Mouse (Mus musculus): ENCODE measurements around the gene Prkcb. TPM values are rescaled to one million over a fixed set of nuclear protein-coding genes. Genes with fewer than 3 reads are reported as not detected.
"Not testable (repeated sequence)": the region's sequence is repeated elsewhere in the genome, so short reads cannot be mapped to it uniquely, and the experiment has no call there.

Gene Prkcb
- total RNA-seq (2021), result 100 to 1,000 TPM; 805 to 833 TPM

DNA sequence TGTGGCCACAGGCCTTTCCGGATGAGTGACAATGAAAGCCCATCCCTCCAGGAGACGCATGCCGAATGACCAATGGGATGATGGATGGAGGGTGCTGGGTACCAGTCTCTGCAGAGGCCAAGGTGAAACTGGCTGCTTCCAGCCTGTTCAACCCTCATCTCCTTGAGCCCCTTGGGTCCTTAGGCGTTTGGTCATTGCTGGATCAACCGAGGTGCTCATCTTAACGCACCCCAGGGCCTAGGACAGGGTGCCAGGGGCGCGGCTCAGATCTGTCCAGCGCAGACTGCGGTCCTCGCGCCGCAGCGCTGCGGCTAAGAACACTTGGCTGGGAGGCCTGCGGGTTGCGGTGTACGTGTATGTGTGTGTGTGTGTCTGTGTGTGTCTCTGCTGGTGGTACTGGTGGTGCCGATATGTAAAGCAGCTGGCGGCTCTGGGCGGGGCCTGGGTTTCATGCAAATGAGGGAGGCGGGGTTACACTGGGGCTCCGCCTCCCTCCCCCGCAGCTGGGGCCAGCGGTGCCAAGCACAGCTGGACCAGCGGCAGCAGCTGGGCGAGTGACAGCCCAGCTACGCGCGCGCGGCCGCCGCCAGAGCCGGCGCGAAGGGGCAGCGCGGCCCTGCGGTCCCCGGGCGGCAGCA, at the start of gene Prkcb:
TSS of gene Prkcb (plus strand) at position 147 of the 638 bp plus-strand sequence.
- DNase-seq, result peak; percentile 80

DNA sequence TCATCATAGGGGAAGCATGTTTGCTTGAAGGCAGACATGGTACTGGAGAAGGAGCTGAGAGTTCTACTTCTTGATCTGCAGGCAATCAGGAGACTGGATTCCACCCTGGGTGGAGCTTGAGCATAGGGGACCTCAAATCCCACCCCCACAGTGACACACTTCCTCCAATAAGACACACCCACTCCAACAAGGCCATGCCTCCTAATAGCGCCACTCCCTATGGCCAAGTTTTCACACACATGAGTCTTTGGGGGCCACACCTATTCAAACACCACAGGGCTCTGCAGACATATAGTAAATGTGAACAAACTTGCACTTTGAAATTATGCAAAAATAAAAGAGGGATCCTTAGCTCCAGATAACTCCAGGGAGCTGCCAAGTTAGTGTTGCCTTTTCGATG, 49.6 kb upstream of the Prkcb start:
- DNase-seq, result no peak

DNA sequence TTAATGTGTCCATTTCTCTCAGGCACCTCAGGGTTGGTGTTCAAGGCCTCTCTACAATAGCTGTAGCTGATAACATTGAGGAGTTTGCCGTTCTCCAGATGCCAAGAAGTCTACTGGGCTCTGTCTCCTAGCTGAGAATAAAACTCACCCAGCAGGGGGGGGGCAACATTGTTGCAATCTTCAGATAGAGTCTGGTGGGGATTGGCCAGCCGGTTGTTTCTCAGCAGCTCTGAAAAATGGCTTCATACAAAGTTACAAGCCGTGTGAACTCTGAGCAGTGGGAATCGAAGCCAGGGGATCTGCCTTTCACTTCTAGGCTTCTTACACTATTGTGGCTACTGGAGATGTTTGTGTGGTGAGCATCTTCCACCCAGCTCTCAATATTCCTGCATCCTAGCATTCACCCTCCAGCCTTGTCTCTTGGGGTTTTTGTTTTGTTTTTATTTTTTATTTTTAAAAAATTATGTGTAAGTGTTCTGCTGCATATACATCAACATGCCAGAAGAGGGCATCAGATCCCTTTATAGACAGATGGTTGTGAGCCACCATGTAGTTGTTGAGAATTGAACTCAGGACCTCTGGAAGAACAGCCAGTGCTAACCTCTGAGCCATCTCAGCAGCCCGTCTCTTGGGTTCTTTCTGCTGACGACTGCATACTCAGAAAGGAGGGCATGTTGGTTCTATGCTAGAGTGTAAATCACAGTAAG, 48.0 kb upstream of the Prkcb start:
- DNase-seq, result no peak

- DNase-seq, result no peak
Measured at GRCm38 (mm10) chr7:122242260-122242659, 46.3 kb upstream of the Prkcb start.

GRCm38 (mm10) chr7:122242744-122243143, 45.8 kb upstream of the Prkcb start:
- DNase-seq, result not testable (repeated sequence)

DNA sequence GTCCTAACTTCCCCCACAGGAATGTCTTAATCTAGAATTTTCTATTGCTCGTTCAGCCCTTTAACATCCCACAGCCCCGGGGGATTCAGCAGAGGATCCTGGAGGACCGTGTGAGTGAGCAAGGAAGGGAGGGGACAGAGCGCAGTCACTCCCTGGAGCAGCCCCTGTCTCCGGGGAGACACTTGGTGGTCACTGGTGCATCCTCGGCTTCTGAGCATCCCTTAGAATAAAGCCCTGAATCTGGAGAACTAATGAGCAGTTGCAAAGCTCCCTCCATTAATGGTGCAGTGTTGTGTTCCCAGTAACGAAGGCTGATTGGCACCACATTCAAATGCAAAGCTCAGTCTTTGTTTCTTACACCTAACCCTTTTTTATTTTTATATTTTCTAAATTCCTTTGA, 44.4 kb upstream of the Prkcb start:
- no peak for DNase-seq

GRCm38 (mm10) chr7:122244584-122244983, 44.0 kb upstream of the Prkcb start:
- no peak for DNase-seq

- DNase-seq, result no peak
Measured at GRCm38 (mm10) chr7:122245976-122246375, 42.6 kb upstream of the Prkcb start.

DNA sequence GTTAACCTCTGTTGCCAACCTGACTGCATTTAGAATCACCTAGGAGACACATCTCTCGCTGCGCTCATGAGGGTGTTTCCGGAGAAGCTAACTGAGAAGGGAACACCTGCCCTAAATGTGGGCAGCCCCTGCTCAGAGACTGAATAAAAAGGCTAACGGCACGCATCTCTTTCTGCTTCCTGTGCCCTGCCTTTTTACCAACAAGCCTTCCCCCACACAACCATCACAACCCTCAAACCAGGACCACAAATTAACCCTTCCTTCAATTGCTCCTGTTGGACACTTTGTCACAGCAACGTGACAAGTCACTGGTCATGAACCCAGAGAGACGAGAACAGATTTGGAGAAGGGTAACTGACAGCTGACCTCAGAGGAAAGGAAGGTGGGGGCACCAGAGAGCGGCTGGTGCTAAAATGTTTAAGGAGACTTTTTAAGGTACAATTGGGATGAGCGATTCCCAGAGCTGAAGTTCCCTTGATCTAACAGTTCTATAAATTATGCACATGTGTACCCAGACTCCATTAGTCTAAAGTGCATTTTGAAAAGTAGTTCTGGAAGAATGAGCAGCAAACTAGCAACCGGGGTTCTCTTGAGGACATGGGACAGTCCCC, 41.2 kb upstream of the Prkcb start:
- no peak for DNase-seq

DNA sequence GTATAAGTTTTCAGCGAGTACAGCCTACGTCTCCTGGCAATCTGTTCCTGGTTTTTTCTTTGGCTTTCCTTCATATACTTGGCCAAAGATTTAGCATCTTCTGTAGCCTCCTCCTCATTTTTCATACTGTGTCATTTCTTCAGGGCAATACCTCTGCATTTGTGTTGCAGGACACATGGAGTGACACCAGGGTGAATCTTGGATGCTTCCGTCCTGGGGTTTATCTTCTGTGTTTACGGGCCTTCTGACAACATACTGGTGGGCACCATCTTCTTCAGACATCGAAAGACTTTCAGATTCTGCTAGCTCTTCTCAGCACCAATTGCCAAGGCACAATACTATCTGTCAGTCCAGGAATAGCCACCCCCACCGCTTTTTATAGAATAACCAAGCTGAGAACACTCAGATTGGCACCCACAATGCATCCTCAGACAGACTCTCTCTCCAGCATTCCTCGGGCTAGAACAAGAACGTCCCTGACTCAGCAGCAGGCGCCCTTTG, 39.2 kb upstream of the Prkcb start:
- DNase-seq, result peak in 1 of 2 experiments; percentile 18

DNA sequence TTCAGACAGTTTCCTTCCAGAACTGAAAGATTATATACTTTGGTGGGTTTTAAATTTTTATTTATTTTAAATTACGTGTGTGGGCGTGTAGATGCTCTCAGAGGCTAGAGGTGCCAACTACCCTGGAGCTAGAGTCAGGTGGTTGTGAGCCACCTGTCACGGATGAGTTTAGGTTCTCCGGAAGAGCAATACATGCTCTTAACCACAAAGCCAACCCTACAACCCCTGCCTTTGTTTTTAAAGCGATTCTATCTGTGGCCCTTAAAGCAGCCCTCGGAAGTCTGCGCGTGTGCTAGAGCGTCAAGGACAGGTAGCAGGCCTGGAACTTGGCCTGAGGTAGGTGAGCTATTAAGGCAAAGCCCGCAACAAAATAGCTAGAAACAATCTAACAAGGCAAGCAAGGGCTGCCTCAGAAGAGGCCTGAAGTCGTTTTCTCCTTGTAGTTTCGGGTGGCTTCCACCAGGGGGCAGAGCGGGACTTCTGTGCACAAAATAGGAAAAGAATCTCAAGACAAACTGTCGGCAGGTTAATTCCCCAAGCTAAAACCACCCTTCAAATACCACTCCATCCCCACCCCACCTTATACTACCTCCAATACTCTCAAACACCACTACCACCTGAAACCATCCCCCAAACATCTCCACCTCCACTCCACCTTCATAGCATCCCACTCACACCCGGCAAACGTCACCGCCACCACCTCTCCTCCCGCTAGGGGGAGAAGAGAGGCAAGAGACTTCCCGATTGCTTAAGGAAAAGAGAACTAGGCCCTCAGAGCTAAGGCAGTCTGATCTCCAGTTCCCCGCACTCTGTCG, 37.1 kb upstream of the Prkcb start:
- peak; percentile 77 to 81 for DNase-seq

DNA sequence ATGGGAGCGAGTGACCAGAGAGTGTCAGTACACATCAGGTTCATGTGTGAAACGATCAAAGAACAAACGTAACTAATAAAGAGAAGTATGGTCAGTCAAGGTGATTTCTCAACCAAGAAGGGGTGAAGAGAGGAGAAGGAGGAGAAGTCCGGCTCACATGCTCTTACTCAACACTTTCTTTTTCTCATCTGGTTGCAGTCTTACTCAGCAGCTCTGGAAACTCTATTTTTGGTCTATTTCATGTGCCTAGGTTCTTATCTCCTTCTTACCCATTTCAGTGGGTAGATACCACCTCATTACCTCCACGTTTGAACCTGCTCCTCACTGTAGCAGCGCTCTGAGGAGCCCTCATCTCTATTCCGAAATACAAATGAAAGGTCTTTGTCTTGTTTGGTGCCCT, 31.8 kb upstream of the Prkcb start:
- no peak for DNase-seq

DNA sequence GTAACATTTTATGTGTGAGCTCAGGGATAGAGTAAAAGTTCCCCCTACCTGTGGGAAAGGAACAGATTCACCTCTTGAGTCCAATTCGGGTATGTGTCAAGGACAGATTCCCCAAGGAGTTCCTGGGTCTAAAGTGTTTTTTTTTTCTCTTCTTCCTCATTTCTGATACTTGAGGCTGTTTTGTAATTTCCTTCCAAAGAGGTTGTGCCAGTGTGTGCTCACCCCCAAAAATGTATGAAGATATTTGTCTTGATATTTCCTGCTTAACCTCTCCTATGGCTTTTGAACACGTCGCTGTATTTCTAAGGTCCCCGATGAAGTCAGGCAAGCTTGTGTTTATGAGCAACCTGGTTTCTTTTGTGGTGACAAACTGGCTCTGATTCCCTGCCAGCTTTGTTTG, 30.0 kb upstream of the Prkcb start:
- DNase-seq, result no peak

DNA sequence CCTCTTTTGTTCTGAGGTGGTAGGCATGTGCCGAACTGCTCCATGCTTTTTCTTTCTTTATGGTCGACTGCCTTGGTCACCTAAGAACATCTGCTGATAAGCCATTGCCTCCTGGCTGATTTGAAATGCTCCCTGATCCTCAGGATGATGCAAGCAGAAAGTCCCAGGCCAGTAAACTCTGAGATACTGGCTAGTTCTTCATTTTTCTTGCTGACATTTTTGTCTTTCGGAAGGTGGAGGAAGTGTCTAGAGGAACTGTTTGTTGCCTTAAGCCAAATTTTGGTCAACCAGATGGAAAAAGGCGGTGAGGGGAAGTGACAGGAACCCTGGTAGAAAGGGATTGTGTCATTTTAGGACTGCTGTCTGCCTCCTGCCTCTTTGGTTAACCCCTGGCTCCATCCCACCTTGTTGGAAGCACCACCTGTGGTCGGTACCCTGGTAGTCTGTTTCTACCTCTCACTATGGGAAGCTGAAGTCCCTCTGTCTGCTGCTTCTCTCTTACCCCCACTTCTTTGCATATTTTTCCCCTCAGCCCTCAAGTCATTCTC, 28.4 kb upstream of the Prkcb start:
- DNase-seq, result no peak

GRCm38 (mm10) chr7:122268983-122269486, 19.5 kb upstream of the Prkcb start:
- no peak for DNase-seq

- DNase-seq, result no peak
Measured at GRCm38 (mm10) chr7:122272334-122272733, 16.2 kb upstream of the Prkcb start.

GRCm38 (mm10) chr7:122279580-122279979, 9.0 kb upstream of the Prkcb start:
- DNase-seq, result no peak

DNA sequence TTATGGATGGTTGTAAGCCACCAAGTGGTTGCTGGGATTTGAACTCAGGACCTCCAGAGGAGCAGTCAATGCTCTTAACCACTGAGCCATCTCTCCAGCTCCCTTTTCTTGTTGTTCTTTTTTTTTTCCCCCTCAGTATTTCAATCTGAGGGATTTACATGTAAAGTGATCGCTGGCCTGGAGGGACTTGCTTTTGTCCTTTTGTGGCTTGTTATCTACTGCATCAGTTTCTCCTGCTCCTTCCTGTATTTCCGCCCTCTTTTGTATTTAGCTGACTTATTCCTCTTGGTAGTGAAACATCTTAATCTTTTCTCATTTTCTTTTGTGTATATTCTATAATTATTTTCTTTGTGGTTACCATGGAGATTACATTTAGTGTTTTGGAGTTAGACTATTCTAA, 8.2 kb upstream of the Prkcb start:
- DNase-seq, result no peak

DNA sequence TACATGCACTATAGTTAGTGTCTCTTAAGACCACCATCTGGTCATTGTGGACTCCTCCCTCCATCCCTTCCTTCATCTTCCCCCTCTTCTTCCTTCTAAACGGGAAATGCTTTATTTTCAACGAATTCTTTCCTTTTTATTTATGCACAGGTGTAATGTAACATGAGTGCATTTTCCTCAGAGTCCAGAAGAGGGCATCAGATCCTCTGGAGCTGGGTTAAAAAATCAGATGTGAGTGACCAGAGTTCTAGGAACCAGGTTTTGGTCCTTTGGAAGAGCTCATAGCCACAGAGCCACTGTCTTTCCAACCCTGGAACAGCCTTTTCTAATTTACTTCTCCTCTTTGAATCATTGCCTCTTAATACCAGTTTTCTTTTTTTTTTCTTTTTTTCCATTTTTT, 6.0 kb upstream of the Prkcb start:
- no peak for DNase-seq

DNA sequence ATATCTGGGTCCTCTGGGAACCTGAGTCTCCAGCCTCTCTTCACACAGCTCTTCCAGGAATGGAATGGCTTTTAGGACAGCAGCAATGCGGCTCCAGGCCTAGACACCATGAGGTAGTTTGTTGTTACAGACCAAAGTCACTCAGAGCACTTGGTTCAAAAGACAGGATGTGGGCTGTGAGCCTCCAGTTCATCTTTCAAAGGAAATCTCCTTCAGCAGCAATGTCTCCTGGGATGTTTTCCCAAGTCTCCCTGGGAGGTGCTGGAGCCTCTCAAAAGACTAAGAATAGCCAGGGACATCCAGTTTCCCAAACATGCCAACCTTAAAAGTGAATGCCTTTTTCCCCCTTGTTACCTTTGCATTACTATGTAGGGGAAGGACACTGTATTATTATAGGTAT, 1.3 kb upstream of the Prkcb start:
- no peak for DNase-seq

- peak in 1 of 2 experiments; percentile 43 for DNase-seq
Measured at GRCm38 (mm10) chr7:122289243-122290111, 926 bp downstream of the Prkcb start.
